Mouse (Mus musculus) liver, embryonic 14.5 days (tissue): ENCODE results near the gene Rasgef1b. TPM values are rescaled to one million over a fixed set of nuclear protein-coding genes. Genes with fewer than 3 reads are reported as not detected.

Source experiments
- ATAC-seq: fragments of 200-750 bp; cut with Nextera tagmentation; 2 replicates; pipeline ENCODE4 v1.8.0; 2017; ENCODE audit warnings: moderate number of reproducible peaks, mild to moderate bottlenecking, moderate library complexity; ENCODE audit not compliant: insufficient read depth
- DNase-seq, 3 experiments: peaks; one replicate each; pipeline ENCODE4 v3.0.0-alpha.2; 2012 to 2013; ENCODE audit warnings: low read depth in 3 of 3, low spot score in 3 of 3
- H3K27ac ChIP-seq: fragments of 300-500 bp; sonication (generic); 2 replicates; pipeline ENCODE4 v1.5.1; 2014; ENCODE audit warnings: moderate library complexity, mild to moderate bottlenecking, control low read depth, inconsistent platforms
- H3K27me3 ChIP-seq: fragments of 300-500 bp; sonication (generic); 2 replicates; pipeline ENCODE4 v1.6.1; 2014; ENCODE audit warnings: mild to moderate bottlenecking, low read length, moderate library complexity; ENCODE audit not compliant: control insufficient read depth, insufficient read depth
- H3K36me3 ChIP-seq: fragments of 300-500 bp; sonication (generic); replicated peaks from 2 replicates; pipeline ENCODE4 v1.6.1; 2014; ENCODE audit warnings: low read depth; ENCODE audit not compliant: control insufficient read depth, insufficient read depth
- H3K4me1 ChIP-seq, 2 experiments: fragments of 200-500 bp in 1 of 2; fragments of 300-500 bp in 1 of 2; sonication (generic) in 1 of 2; replicated peaks; 2 replicates each; pipeline ENCODE4 v1.6.1; 2012 to 2014; ENCODE audit warnings: antibody characterized with exemption in 1 of 2, inconsistent platforms in 1 of 2, low read length in 1 of 2; ENCODE audit not compliant: control insufficient read depth in 2 of 2, insufficient read depth in 2 of 2
- H3K4me2 ChIP-seq: fragments of 300-500 bp; sonication (generic); 2 replicates; pipeline ENCODE4 v1.6.1; 2014; ENCODE audit warnings: low read depth, mild to moderate bottlenecking, control low read depth, moderate library complexity
- H3K4me3 ChIP-seq, 2 experiments: fragments of 200-500 bp in 1 of 2; fragments of 300-500 bp in 1 of 2; sonication (generic) in 1 of 2; 2 replicates each; pipeline ENCODE4 v1.5.1; 2012 to 2014; ENCODE audit warnings: low read depth in 2 of 2, low read length in 2 of 2, mild to moderate bottlenecking in 2 of 2, control low read depth in 1 of 2, inconsistent platforms in 1 of 2, moderate library complexity in 1 of 2; ENCODE audit not compliant: insufficient read depth in 1 of 2
- H3K9ac ChIP-seq: fragments of 300-500 bp; sonication (generic); replicated peaks from 2 replicates; pipeline ENCODE4 v1.6.1; 2014; ENCODE audit warnings: mild to moderate bottlenecking, control low read depth, moderate library complexity
- H3K9me3 ChIP-seq: fragments of 300-500 bp; sonication (generic); 2 replicates; pipeline ENCODE4 v1.6.1; 2016; ENCODE audit warnings: low read length, mixed read lengths; ENCODE audit not compliant: control insufficient read depth
- CTCF ChIP-seq: IDR thresholded peaks from 2 replicates; pipeline ENCODE4 v1.5.1; 2016; ENCODE audit warnings: antibody characterized with exemption, low read depth, control low read depth
- EP300 ChIP-seq: IDR thresholded peaks from 2 replicates; pipeline ENCODE4 v1.6.1; 2016; ENCODE audit warnings: antibody characterized with exemption, low read depth
- WGBS: fragments of 180-500 bp; shearing (Covaris S2); extraction: QIAGEN DNeasy Blood & Tissue Kit; methylation state at CpG from one replicate; pipeline ENCODE4 v1.1.7; 2014; ENCODE audit not compliant: insufficient replicate concordance; 5-methylcytosine and 5-hydroxymethylcytosine counted together
- polyA plus RNA-seq, 2 experiments: library from polyadenylated mRNA; depleted of rRNA in 1 of 2; stranded (reverse) in 1 of 2; unstranded in 1 of 2; fragments of >200 nt; fragmentation: Nextera tagmentation in 1 of 2; extraction: Ambion mirVana in 1 of 2; gene quantifications; 2 replicates each; pipeline versions ENCODE4 v1.2.1 to v1.2.3; 2012 to 2014

Gene Rasgef1b
- polyA plus RNA-seq, 2 experiments: 2.8 to 4.2 TPM

DNA sequence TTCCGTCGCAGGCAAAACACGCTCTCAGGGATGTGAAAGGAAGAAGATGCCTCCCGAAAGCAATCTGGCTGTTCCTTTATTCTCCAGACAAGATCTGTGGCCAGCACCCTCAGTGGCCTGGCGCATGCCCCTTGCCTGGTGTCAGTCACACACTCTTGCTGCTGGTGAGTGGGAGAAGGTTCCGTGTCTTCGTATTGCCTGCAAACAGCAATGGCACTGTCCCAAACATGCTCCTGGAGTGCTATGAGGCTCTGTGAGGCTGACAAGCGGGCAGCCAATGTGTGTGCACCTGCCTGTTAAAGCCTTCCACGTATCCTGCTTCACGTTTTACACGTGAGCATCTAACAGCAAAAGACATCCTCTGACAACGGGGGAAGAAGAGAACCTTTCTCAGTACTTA lies 25.0 kb upstream of the Rasgef1b start:
- no peak overlapping the region for H3K4me2 ChIP-seq
- ATAC-seq (no peak), DNase-seq (no peak)
- no peaks in the 10 kb centered on the region for H3K9me3 ChIP-seq
- no peaks in the 10 kb centered on the region for H3K36me3 ChIP-seq
- TF ChIP-seq CTCF (no peak), EP300 (no peak)
- 71% methylated on average over 12 of the region's 12 CpGs for WGBS
- H3K9ac ChIP-seq: no peak overlapping the region
- no peaks in the 10 kb centered on the region for H3K4me1 ChIP-seq
- no peak overlapping the region for H3K27ac ChIP-seq
- no peak overlapping the region for H3K4me3 ChIP-seq
- no peaks in the 10 kb centered on the region for H3K27me3 ChIP-seq

DNA sequence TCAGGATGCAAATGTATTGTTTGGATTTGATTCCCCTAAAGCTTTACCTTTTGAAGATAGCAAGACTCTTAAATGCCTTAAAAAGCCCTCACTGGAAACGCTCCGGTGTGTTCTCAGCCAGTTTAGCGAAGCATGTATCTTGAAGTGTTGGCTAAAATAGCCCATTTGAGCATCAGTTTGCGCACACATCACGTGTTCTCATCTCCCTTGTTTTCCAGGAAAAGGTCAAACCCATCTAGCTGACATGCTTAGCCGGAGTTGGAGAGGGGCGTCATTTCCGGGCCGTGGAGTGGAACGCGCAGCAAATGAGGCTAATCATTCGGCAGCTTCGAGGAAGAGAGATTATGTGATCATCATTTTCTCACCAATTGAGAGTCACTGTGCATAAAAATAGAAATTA lies 24.5 kb upstream of the Rasgef1b start:
- Histone ChIP-seq H3K9me3 (no peaks in the 10 kb centered on the region), H3K27ac (no peak overlapping the region), H3K4me3 (no peak overlapping the region), H3K4me2 (no peak overlapping the region), H3K27me3 (no peaks in the 10 kb centered on the region), H3K36me3 (no peaks in the 10 kb centered on the region), H3K4me1 (no peaks in the 10 kb centered on the region), H3K9ac (no peak overlapping the region)
- no peak for TF ChIP-seq EP300
- TF ChIP-seq CTCF: no peak
- ATAC-seq (no peak), DNase-seq (no peak)
- 69% methylated on average over 13 of the region's 13 CpGs for WGBS

DNA sequence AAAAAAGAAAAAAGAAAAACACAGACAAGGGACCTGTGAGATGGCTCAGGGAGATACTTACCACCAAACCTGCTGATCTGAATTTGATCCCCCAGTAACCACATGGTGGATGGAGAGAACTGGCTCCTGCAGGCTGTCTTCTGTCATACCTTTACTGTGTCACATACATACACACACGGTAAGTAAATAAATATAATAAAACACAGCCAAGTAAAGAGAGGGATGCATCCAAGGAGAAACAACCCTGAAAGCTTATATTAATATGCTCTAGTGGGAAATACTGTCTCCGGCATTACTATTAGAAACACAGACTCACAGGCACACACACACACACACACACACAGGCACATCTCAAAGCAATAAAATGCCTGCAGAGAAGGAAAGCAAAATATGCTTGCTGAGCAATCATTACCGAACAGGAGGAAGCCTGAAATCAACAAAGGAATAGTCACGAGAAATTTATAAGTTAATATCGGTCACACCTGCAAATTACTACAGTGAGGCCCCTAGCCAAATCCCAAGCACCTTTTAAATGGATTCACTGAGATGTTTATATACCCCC lies 23.9 kb upstream of the Rasgef1b start:
- no peaks in the 10 kb centered on the region for H3K4me1 ChIP-seq
- DNase-seq (no peak), ATAC-seq (no peak)
- H3K9me3 ChIP-seq: no peaks in the 10 kb centered on the region
- TF ChIP-seq CTCF: no peak
- no peak for TF ChIP-seq EP300
- H3K27ac ChIP-seq: no peak overlapping the region
- H3K27me3 ChIP-seq: no peaks in the 10 kb centered on the region
- no peak overlapping the region for H3K9ac ChIP-seq
- WGBS: 69% methylated on average over 5 of the region's 5 CpGs
- H3K4me2 ChIP-seq: no peak overlapping the region
- no peaks in the 10 kb centered on the region for H3K36me3 ChIP-seq
- no peak overlapping the region for H3K4me3 ChIP-seq

DNA sequence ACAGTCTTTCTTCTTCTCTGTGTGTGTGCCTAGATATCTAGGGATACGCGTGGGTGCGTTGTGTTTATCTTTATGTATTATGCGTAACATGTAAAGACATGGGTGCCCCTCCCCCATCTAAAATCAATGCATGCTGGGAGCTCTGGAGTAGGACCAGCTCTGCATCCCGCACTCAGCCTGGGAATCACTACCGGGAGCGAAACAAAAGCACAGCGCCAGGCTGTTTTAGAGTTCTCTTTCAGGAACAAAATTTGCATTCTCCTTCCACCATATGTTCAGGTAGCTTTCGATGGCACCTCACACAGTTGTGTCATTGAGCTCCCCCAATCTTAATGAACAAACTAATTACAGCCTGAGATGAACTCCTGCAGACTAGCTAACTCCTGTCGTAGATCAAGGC lies 19.6 kb upstream of the Rasgef1b start:
- Histone ChIP-seq H3K27me3 (no peaks in the 10 kb centered on the region), H3K4me3 (no peak overlapping the region), H3K9ac (no peak overlapping the region), H3K4me2 (no peak overlapping the region), H3K36me3 (no peaks in the 10 kb centered on the region), H3K27ac (no peak overlapping the region), H3K4me1 (no peaks in the 10 kb centered on the region), H3K9me3 (no peaks in the 10 kb centered on the region)
- WGBS: 64% methylated on average over 10 of the region's 10 CpGs
- ATAC-seq: no peak
- TF ChIP-seq CTCF: no peak
- no peak for TF ChIP-seq EP300
- no peak for DNase-seq

DNA sequence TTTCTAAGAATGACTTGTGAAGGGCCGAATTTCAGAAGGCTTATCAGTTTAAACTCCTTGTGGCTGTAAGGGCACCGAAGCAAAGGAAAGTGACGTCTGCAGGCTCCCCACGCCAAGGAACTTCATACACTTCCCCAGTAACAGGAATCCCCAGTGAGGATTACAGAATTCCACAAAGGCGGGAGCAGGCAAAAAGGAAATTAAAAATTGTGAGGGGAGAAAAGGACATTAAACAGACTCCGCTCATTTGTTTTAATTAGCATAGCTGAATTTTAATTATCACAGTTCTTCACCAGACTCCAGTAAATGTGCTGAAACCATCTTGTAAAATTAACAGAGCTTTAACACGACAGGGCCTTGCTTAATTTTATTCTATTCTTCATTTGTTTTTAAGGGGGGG lies 17.2 kb upstream of the Rasgef1b start:
- no peaks in the 10 kb centered on the region for H3K9me3 ChIP-seq

More for the DNA sequence above, 17.2 kb upstream of the Rasgef1b start:
- WGBS: 47% methylated on average over 7 of the region's 7 CpGs
- H3K4me3 ChIP-seq: no peak overlapping the region
- H3K9ac ChIP-seq: no peak overlapping the region
- no peaks in the 10 kb centered on the region for H3K27me3 ChIP-seq
- no peaks in the 10 kb centered on the region for H3K4me1 ChIP-seq
- ATAC-seq (no peak), DNase-seq (no peak)
- no peak overlapping the region for H3K4me2 ChIP-seq
- no peaks in the 10 kb centered on the region for H3K36me3 ChIP-seq
- no peak overlapping the region for H3K27ac ChIP-seq
- TF ChIP-seq CTCF (no peak), EP300 (no peak)
